Mouse (Mus musculus) midbrain, embryonic 16.5 days (tissue): ENCODE data around the gene Gpr15. TPM values are rescaled to one million over a fixed set of nuclear protein-coding genes. Genes with fewer than 3 reads are reported as not detected.

Source experiments
- ATAC-seq: fragments of 200-750 bp; cut with Nextera tagmentation; 2 replicates; pipeline ENCODE4 v1.8.0; 2017; ENCODE audit warnings: moderate TSS enrichment
- H3K27ac ChIP-seq: fragments of 300-500 bp; sonication (generic); 2 replicates; pipeline ENCODE4 v1.5.1; 2014; ENCODE audit warnings: mild to moderate bottlenecking, low read length, mixed read lengths
- H3K27me3 ChIP-seq: fragments of 300-500 bp; sonication (generic); 2 replicates; pipeline ENCODE4 v1.6.1; 2014; ENCODE audit warnings: low read depth, low read length, mixed read lengths; ENCODE audit not compliant: control insufficient read depth, insufficient read depth
- H3K36me3 ChIP-seq: fragments of 300-500 bp; sonication (generic); 2 replicates; pipeline ENCODE4 v1.6.1; 2014; ENCODE audit warnings: mild to moderate bottlenecking, low read length, moderate library complexity, mixed read lengths; ENCODE audit not compliant: control insufficient read depth, insufficient read depth
- H3K4me1 ChIP-seq: fragments of 300-500 bp; sonication (generic); 2 replicates; pipeline ENCODE4 v1.6.1; 2014; ENCODE audit warnings: mild to moderate bottlenecking, low read length, mixed read lengths; ENCODE audit not compliant: control insufficient read depth, insufficient read depth
- H3K4me2 ChIP-seq: fragments of 300-500 bp; sonication (generic); 2 replicates; pipeline ENCODE4 v1.6.1; 2014; ENCODE audit warnings: mild to moderate bottlenecking, low read length, mixed read lengths
- H3K4me3 ChIP-seq: fragments of 300-500 bp; sonication (generic); 2 replicates; pipeline ENCODE4 v1.5.1; 2014; ENCODE audit warnings: low read depth, mild to moderate bottlenecking, low read length, moderate library complexity, mixed read lengths
- H3K9ac ChIP-seq: fragments of 300-500 bp; sonication (generic); 2 replicates; pipeline ENCODE4 v1.6.1; 2014; ENCODE audit warnings: low read depth, low read length, mixed read lengths
- H3K9me3 ChIP-seq: fragments of 300-500 bp; sonication (generic); replicated peaks from 2 replicates; pipeline ENCODE4 v1.6.1; 2014; ENCODE audit warnings: mild to moderate bottlenecking, low read length, mixed read lengths; ENCODE audit not compliant: control insufficient read depth, poor library complexity, severe bottlenecking
- WGBS: fragments of 180-500 bp; shearing (Covaris S2); extraction: QIAGEN DNeasy Blood & Tissue Kit; methylation state at CpG from one replicate; pipeline ENCODE4 v1.1.7; 2014; 5-methylcytosine and 5-hydroxymethylcytosine counted together
- polyA plus RNA-seq: library from polyadenylated mRNA; unstranded; fragments of >200 nt; fragmentation: Nextera tagmentation; extraction: Ambion mirVana; gene quantifications from 2 replicates; pipeline ENCODE4 v1.2.1, GENCODE M21; 2015

Gene Gpr15
- 0.18 TPM in 1 of 2 replicates, not detected in the other for polyA plus RNA-seq

DNA sequence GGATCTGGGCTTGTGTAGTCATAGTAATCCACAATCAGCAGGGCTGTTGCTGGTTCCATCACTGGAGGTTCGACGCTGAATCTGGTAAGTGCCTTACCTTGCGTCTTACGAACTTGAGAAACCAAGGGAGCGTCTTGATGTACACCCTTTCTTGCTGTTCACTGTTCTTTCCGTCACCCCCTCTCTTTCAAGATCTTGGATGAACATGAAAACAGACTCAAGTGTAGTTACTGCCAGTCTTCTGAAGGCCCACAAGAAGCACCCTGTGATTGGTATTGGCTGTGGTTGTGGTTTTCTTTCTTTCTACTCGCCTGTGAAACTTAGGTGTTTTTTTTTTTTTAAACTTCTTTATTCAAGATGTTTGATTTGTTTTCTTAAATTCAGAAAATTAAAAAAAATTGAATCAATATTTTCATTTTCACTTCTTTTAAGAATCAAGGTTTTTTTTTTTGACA is at the start of gene Gpr15:
Gpr15 (minus strand) TSS at position 405 of the 455 bp plus-strand sequence.
- no peaks in the 10 kb centered on the region for H3K27me3 ChIP-seq
- no peak within 1 kb of the TSS for H3K9ac ChIP-seq
- no peaks in the 10 kb centered on the region for H3K36me3 ChIP-seq
- no peak within 1 kb of the TSS for H3K4me3 ChIP-seq
- no peak within 1 kb of the TSS for H3K4me2 ChIP-seq
- 90% methylated on average over 7 of the region's 7 CpGs for WGBS
- no peak within 1 kb of the TSS for H3K27ac ChIP-seq
- H3K9me3 ChIP-seq = no peaks in the 10 kb centered on the region
- no peaks in the 10 kb centered on the region for H3K4me1 ChIP-seq
- no peak for ATAC-seq

- WGBS = 81% methylated on average over 1 of the region's 1 CpGs
Observed at GRCm38 (mm10) chr16:58763076-58763475, 44.2 kb upstream of the Gpr15 start, which contains the start of gene Olfr172. Gene Olfr172 (minus strand): TSS chr16:58763176.

DNA sequence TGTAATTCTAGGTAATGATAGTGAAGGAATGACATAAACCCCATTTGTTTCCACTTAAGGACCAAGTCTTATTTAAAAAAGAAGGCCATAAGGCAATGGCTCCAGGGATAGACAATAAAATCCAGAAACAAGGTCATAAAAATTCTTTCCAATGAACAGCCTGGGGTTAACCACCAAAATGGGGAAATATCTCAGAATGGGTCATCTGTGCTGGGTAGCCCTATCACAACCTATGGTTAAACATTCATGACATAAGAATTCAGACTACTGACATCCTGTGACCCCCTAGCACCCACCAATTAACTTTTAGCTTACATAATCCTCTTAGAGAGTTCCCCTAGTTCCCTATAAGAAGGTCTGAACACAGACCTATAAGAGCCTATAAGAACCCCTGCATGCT is 37.3 kb upstream of the Gpr15 start:
- no peak for ATAC-seq
- H3K4me2 ChIP-seq = no peak overlapping the region
- no peaks in the 10 kb centered on the region for H3K36me3 ChIP-seq
- no peak overlapping the region for H3K4me3 ChIP-seq
- H3K27ac ChIP-seq = no peak overlapping the region
- no peaks in the 10 kb centered on the region for H3K4me1 ChIP-seq
- H3K9ac ChIP-seq = no peak overlapping the region
- H3K9me3 ChIP-seq = no peaks in the 10 kb centered on the region
- no peaks in the 10 kb centered on the region for H3K27me3 ChIP-seq

More at GRCm38 (mm10) chr16:58763076-58763475, 44.2 kb upstream of the Gpr15 start, which contains the start of gene Olfr172:
- H3K9ac ChIP-seq = no peak within 1 kb of the TSS
- no peak within 1 kb of the TSS for H3K27ac ChIP-seq
- no peak for ATAC-seq
- no peaks in the 10 kb centered on the region for H3K4me1 ChIP-seq
- no peak within 1 kb of the TSS for H3K4me3 ChIP-seq
- H3K27me3 ChIP-seq = no peaks in the 10 kb centered on the region
- H3K9me3 ChIP-seq = 0 out of 2 replicates have a peak, but pooled peaks cover 3% of the 10 kb centered on the region
- no peak within 1 kb of the TSS for H3K4me2 ChIP-seq
- no peaks in the 10 kb centered on the region for H3K36me3 ChIP-seq

GRCm38 (mm10) chr16:58751314-58751713 is 32.4 kb upstream of the Gpr15 start:
- H3K36me3 ChIP-seq = no peaks in the 10 kb centered on the region
- H3K27me3 ChIP-seq = no peaks in the 10 kb centered on the region
- no peak overlapping the region for H3K9ac ChIP-seq
- 31% methylated on average over 1 of the region's 1 CpGs for WGBS
- no peak overlapping the region for H3K27ac ChIP-seq
- no peak overlapping the region for H3K4me3 ChIP-seq
- H3K4me1 ChIP-seq = no peaks in the 10 kb centered on the region
- no peaks in the 10 kb centered on the region for H3K9me3 ChIP-seq
- no peak overlapping the region for H3K4me2 ChIP-seq
- ATAC-seq = no peak

GRCm38 (mm10) chr16:58746715-58747114 is 27.8 kb upstream of the Gpr15 start:
- ATAC-seq = no peak
- no peak overlapping the region for H3K4me3 ChIP-seq
- H3K4me1 ChIP-seq = no peaks in the 10 kb centered on the region
- no peaks in the 10 kb centered on the region for H3K9me3 ChIP-seq
- no peaks in the 10 kb centered on the region for H3K36me3 ChIP-seq
- no peak overlapping the region for H3K27ac ChIP-seq
- 73% methylated on average over 4 of the region's 4 CpGs for WGBS
- no peaks in the 10 kb centered on the region for H3K27me3 ChIP-seq
- no peak overlapping the region for H3K9ac ChIP-seq
- H3K4me2 ChIP-seq = no peak overlapping the region

DNA sequence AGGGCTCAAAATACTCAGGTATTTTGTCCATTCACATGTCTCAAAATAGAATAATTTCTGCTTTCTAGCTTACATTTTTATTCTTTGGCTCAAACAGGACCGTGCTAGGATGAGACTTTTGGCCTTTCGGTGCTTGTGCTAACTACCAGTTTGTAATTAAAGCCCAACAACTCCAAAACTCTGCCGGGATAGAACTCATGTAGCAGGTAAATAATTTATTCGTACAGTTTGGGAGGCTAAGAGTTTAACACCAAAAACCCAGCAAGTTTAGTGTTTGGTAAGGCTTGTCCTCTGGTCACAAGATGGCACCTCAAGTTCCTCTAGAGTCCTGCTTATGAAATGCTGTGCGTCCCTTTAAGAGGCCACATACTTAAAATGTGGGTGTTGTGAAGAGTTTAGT is 21.9 kb upstream of the Gpr15 start:
- Histone ChIP-seq H3K4me2 (no peak overlapping the region), H3K27ac (no peak overlapping the region), H3K9me3 (no peaks in the 10 kb centered on the region), H3K4me1 (no peaks in the 10 kb centered on the region), H3K27me3 (no peaks in the 10 kb centered on the region), H3K9ac (no peak overlapping the region), H3K4me3 (no peak overlapping the region), H3K36me3 (no peaks in the 10 kb centered on the region)
- 94% methylated on average over 5 of the region's 5 CpGs for WGBS
- no peak for ATAC-seq

- ATAC-seq = no peak
- no peak overlapping the region for H3K27ac ChIP-seq
- WGBS = 95% methylated on average over 1 of the region's 1 CpGs
- no peaks in the 10 kb centered on the region for H3K9me3 ChIP-seq
- no peak overlapping the region for H3K4me2 ChIP-seq
- no peaks in the 10 kb centered on the region for H3K4me1 ChIP-seq
- no peak overlapping the region for H3K9ac ChIP-seq
- H3K36me3 ChIP-seq = peaks cover 8% of the 10 kb centered on the region; the same call in 1 of the 2 replicates
- H3K4me3 ChIP-seq = no peak overlapping the region
- H3K27me3 ChIP-seq = no peaks in the 10 kb centered on the region
Observed at GRCm38 (mm10) chr16:58738800-58739199, 19.9 kb upstream of the Gpr15 start.

DNA sequence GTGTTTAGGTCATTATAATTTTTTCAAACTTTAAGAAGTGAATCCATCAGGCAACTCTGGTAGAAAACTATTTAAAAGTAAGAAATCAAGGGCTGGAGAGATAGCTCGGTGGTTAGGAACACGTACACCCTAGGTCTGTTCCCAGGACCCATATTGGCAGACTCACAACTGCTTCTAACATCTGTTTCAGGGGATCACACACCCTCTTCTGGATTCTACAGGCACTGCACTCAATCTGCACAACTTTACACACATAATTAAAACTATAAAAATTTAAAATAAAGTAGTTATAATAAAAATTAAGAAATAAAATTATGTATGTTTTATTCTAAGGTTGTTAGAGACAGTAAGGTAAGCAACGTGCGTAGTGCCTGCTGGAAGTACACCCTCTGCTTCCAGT is 19.3 kb upstream of the Gpr15 start:
- no peak overlapping the region for H3K27ac ChIP-seq
- no peaks in the 10 kb centered on the region for H3K27me3 ChIP-seq
- H3K9ac ChIP-seq = no peak overlapping the region
- no peaks in the 10 kb centered on the region for H3K4me1 ChIP-seq
- peaks cover 9% of the 10 kb centered on the region for H3K36me3 ChIP-seq
- 81% methylated on average over 4 of the region's 4 CpGs for WGBS
- H3K4me3 ChIP-seq = no peak overlapping the region
- no peaks in the 10 kb centered on the region for H3K9me3 ChIP-seq
- no peak overlapping the region for H3K4me2 ChIP-seq
- ATAC-seq = no peak

DNA sequence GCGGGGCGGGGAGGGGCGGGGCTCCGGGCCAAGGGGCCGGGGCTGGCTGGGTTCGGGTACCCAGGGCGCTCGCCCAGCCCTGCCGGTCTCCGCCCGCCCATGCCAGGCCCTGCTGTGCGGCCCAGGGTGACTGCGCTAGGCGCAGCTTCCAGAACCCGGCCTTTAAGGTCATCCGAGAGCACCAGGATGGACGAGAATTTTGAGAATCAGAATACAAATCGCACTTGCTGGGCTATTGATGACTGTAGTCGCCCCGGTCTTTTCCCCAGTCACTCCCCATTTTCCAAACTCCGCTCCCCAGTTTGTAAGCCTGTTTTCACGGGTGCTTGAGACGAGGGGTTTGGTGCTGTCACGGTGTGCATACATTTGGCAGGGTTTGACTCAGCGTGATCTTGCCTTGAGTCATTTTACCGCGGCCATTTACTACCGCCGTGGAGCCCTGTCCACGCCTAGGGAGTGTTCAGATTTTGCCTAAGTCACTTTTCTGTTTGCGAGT is 9.4 kb upstream of the Gpr15 start:
- peaks cover 7% of the 10 kb centered on the region for H3K4me1 ChIP-seq
- 0% methylated on average over 22 of the region's 31 CpGs for WGBS
- peaks cover 24% of the 10 kb centered on the region for H3K36me3 ChIP-seq
- H3K9me3 ChIP-seq = no peaks in the 10 kb centered on the region
- peak overlapping the region; percentile 87 for H3K27ac ChIP-seq
- H3K4me2 ChIP-seq = peak overlapping the region; percentile 69
- peak overlapping the region; percentile 87 for H3K9ac ChIP-seq
- no peaks in the 10 kb centered on the region for H3K27me3 ChIP-seq
- peak overlapping the region; percentile 85 for H3K4me3 ChIP-seq
- peak; percentile 93 for ATAC-seq
